Mouse (Mus musculus) thymus, adult 2 months (tissue): ENCODE measurements at regions not wholly inside any gene's neighbourhood (a gene's known extent, or its start where the extent isn't known, plus 50 kb on each side); places are given as distances from the start of the nearest gene placed in this dataset.

Source experiments
- CTCF ChIP-seq: fragments of 200-500 bp; IDR thresholded peaks from 2 replicates; pipeline ENCODE4 v1.5.1; 2012; ENCODE audit warnings: mild to moderate bottlenecking, control low read depth, low read length, moderate library complexity, borderline replicate concordance; ENCODE audit not compliant: control insufficient read depth, poor library complexity, insufficient read depth; ENCODE audit errors: extremely low read depth
- POLR2A ChIP-seq: fragments of 200-500 bp; IDR thresholded peaks from 2 replicates; pipeline ENCODE4 v1.6.1; 2012; ENCODE audit warnings: mild to moderate bottlenecking, low read length, control low read depth, moderate library complexity; ENCODE audit not compliant: control insufficient read depth, poor library complexity, insufficient read depth; ENCODE audit errors: extremely low read depth

GRCm38 (mm10) chr8:93653913-93654705, 118.5 kb upstream of the Ces5a start:
- TF ChIP-seq CTCF (no peak), POLR2A (no peak)
